Mouse (Mus musculus): ENCODE measurements around the gene 1700113H08Rik. TPM values are rescaled to one million over a fixed set of nuclear protein-coding genes. Genes with fewer than 3 reads are reported as not detected.

Gene 1700113H08Rik
- total RNA-seq, 1 experiment, result not detected

GRCm38 (mm10) chr10:87039340-87039739 is 18.5 kb upstream of the 1700113H08Rik start:
- Histone ChIP-seq H3K27ac (ENCODE audit: insufficient read depth, low read depth, low read length, poor library complexity, severe bottlenecking) (no peak overlapping the region), H3K36me3 (ENCODE audit: control insufficient read depth, insufficient read depth, low read length, poor library complexity, severe bottlenecking) (no peaks in the 10 kb centered on the region)
- TF ChIP-seq HCFC1 (IDR thresholded peaks at IDR 0.05; ENCODE audit: borderline replicate concordance, insufficient read depth, low read length) (no peak), MAFK (IDR thresholded peaks at IDR 0.05; ENCODE audit: insufficient read depth, low read depth, low read length) (no peak), CHD2 (IDR thresholded peaks at IDR 0.05; ENCODE audit: low read depth, low read length) (no peak), ZC3H11A (IDR thresholded peaks at IDR 0.05; ENCODE audit: borderline replicate concordance, low read depth, low read length) (no peak), ZNF384 (IDR thresholded peaks at IDR 0.05; ENCODE audit: low read depth, low read length) (no peak)

GRCm38 (mm10) chr10:87039800-87040199 is 18.0 kb upstream of the 1700113H08Rik start:
- in situ Hi-C loops (cut with MboI; ENCODE audit: low sequenced_read_pairs in 2 of 2, unreplicated experiment in 2 of 2), result loop anchor here (25.0 kb wide), 2 partner anchors 473 to 1273 kb away; partner anchors contain the start of gene Pah (in 1 of the 2)
- Histone ChIP-seq H3K36me3 (ENCODE audit: control insufficient read depth, insufficient read depth, low read length, poor library complexity, severe bottlenecking) (no peaks in the 10 kb centered on the region), H3K4me3 (ENCODE audit: insufficient read depth in 1 of 2, low read depth in 1 of 2, low read length in 2 of 2, poor library complexity in 1 of 2, severe bottlenecking in 1 of 2) (no peak overlapping the region), H3K27ac (ENCODE audit: insufficient read depth, low read depth, low read length, poor library complexity, severe bottlenecking) (no peak overlapping the region), H3K4me1 (ENCODE audit: control insufficient read depth in 2 of 2, insufficient read depth in 2 of 2, low read length in 2 of 2, poor library complexity in 1 of 2) (no peaks in the 10 kb centered on the region), H3K9me3 (ENCODE audit: control insufficient read depth, insufficient read depth, low read depth, low read length) (no peaks in the 10 kb centered on the region), H3K9ac (ENCODE audit: insufficient read depth, low read depth, low read length, poor library complexity, severe bottlenecking) (no peak overlapping the region)
- TF ChIP-seq CHD2 (IDR thresholded peaks at IDR 0.05; ENCODE audit: low read depth, low read length) (no peak), HCFC1 (IDR thresholded peaks at IDR 0.05; ENCODE audit: borderline replicate concordance, insufficient read depth, low read length) (no peak), MAFK (IDR thresholded peaks at IDR 0.05; ENCODE audit: insufficient read depth, low read depth, low read length) (no peak)
- DNase-seq (ENCODE audit: low read depth, low spot score), result no peak

More at GRCm38 (mm10) chr10:87039340-87039739, 18.5 kb upstream of the 1700113H08Rik start:
- in situ Hi-C loops (cut with MboI; ENCODE audit: low sequenced_read_pairs in 2 of 2, unreplicated experiment in 2 of 2), result loop anchor here (25.0 kb wide), 2 partner anchors 473 to 1273 kb away; partner anchors contain the start of gene Pah (in 1 of the 2)
- Histone ChIP-seq H3K4me3 (ENCODE audit: insufficient read depth in 1 of 2, low read depth in 1 of 2, low read length in 2 of 2, poor library complexity in 1 of 2, severe bottlenecking in 1 of 2) (no peak overlapping the region), H3K9ac (ENCODE audit: insufficient read depth, low read depth, low read length, poor library complexity, severe bottlenecking) (no peak overlapping the region), H3K4me1 (ENCODE audit: control insufficient read depth in 2 of 2, insufficient read depth in 2 of 2, low read length in 2 of 2, poor library complexity in 1 of 2) (no peaks in the 10 kb centered on the region), H3K9me3 (ENCODE audit: control insufficient read depth, insufficient read depth, low read depth, low read length) (no peaks in the 10 kb centered on the region)
- DNase-seq (ENCODE audit: low read depth, low spot score), result no peak

GRCm38 (mm10) chr10:87041265-87041664 is 16.6 kb upstream of the 1700113H08Rik start:
- H3K4me1 ChIP-seq (ENCODE audit: control insufficient read depth in 2 of 2, insufficient read depth in 2 of 2, low read length in 2 of 2, poor library complexity in 1 of 2), result no peaks in the 10 kb centered on the region
- H3K9me3 ChIP-seq (ENCODE audit: control insufficient read depth, insufficient read depth, low read depth, low read length), result no peaks in the 10 kb centered on the region
- no peak overlapping the region for H3K27ac ChIP-seq (ENCODE audit: insufficient read depth, low read depth, low read length, poor library complexity, severe bottlenecking)
- H3K9ac ChIP-seq (ENCODE audit: insufficient read depth, low read depth, low read length, poor library complexity, severe bottlenecking), result no peak overlapping the region
- no peak overlapping the region for H3K4me3 ChIP-seq (ENCODE audit: insufficient read depth in 1 of 2, low read depth in 1 of 2, low read length in 2 of 2, poor library complexity in 1 of 2, severe bottlenecking in 1 of 2)
- in situ Hi-C loops (cut with MboI; ENCODE audit: low sequenced_read_pairs in 2 of 2, unreplicated experiment in 2 of 2), result loop anchor here (25.0 kb wide), 2 partner anchors 471 to 1271 kb away; partner anchors contain the start of gene Pah (in 1 of the 2)
- no peak for TF ChIP-seq ZC3H11A (IDR thresholded peaks at IDR 0.05; ENCODE audit: borderline replicate concordance, low read depth, low read length)
- no peak for TF ChIP-seq ZNF384 (IDR thresholded peaks at IDR 0.05; ENCODE audit: low read depth, low read length)
- no peak for TF ChIP-seq MAFK (IDR thresholded peaks at IDR 0.05; ENCODE audit: insufficient read depth, low read depth, low read length)
- no peak for TF ChIP-seq HCFC1 (IDR thresholded peaks at IDR 0.05; ENCODE audit: borderline replicate concordance, insufficient read depth, low read length)
- TF ChIP-seq CHD2 (IDR thresholded peaks at IDR 0.05; ENCODE audit: low read depth, low read length), result no peak
- no peak for DNase-seq (ENCODE audit: low read depth, low spot score)
- no peaks in the 10 kb centered on the region for H3K36me3 ChIP-seq (ENCODE audit: control insufficient read depth, insufficient read depth, low read length, poor library complexity, severe bottlenecking)

- Histone ChIP-seq H3K9ac (ENCODE audit: insufficient read depth, low read depth, low read length, poor library complexity, severe bottlenecking) (no peak overlapping the region), H3K27ac (ENCODE audit: insufficient read depth, low read depth, low read length, poor library complexity, severe bottlenecking) (no peak overlapping the region), H3K36me3 (ENCODE audit: control insufficient read depth, insufficient read depth, low read length, poor library complexity, severe bottlenecking) (no peaks in the 10 kb centered on the region), H3K4me3 (ENCODE audit: insufficient read depth in 1 of 2, low read depth in 1 of 2, low read length in 2 of 2, poor library complexity in 1 of 2, severe bottlenecking in 1 of 2) (no peak overlapping the region), H3K9me3 (ENCODE audit: control insufficient read depth, insufficient read depth, low read depth, low read length) (no peaks in the 10 kb centered on the region), H3K4me1 (ENCODE audit: control insufficient read depth in 2 of 2, insufficient read depth in 2 of 2, low read length in 2 of 2, poor library complexity in 1 of 2) (no peaks in the 10 kb centered on the region)
- no peak for TF ChIP-seq HCFC1 (IDR thresholded peaks at IDR 0.05; ENCODE audit: borderline replicate concordance, insufficient read depth, low read length)
- TF ChIP-seq ZNF384 (IDR thresholded peaks at IDR 0.05; ENCODE audit: low read depth, low read length), result no peak
- no peak for TF ChIP-seq MAFK (IDR thresholded peaks at IDR 0.05; ENCODE audit: insufficient read depth, low read depth, low read length)
- no peak for TF ChIP-seq ZC3H11A (IDR thresholded peaks at IDR 0.05; ENCODE audit: borderline replicate concordance, low read depth, low read length)
- no peak for TF ChIP-seq CHD2 (IDR thresholded peaks at IDR 0.05; ENCODE audit: low read depth, low read length)
- no peak for DNase-seq (ENCODE audit: low read depth, low spot score)
- in situ Hi-C loops (cut with MboI; ENCODE audit: low sequenced_read_pairs in 2 of 2, unreplicated experiment in 2 of 2), result loop anchor here (25.0 kb wide), 2 partner anchors 467 to 1267 kb away; partner anchors contain the start of gene Pah (in 1 of the 2)
These were observed 12.6 kb upstream of the 1700113H08Rik start for GRCm38 (mm10) chr10:87045273-87045672.

All from ES-E14 (cell line).